Mouse (Mus musculus) gastrocnemius, postnatal 10 days (tissue): ENCODE results near the gene Ankrd13b. TPM values are rescaled to one million over a fixed set of nuclear protein-coding genes. Genes with fewer than 3 reads are reported as not detected.

Source experiments
- DNase-seq: peaks from one replicate; pipeline ENCODE4 v3.0.0; 2021; ENCODE audit warnings: mixed read lengths
- total RNA-seq, 2 experiments: library from RNA; stranded (reverse); gene quantifications; 2 replicates each; pipeline ENCODE4 v1.2.3; 2021

The Ankrd13b gene
- total RNA-seq, 2 experiments from 2014 or later, result 7.2 to 9.3 TPM

DNA sequence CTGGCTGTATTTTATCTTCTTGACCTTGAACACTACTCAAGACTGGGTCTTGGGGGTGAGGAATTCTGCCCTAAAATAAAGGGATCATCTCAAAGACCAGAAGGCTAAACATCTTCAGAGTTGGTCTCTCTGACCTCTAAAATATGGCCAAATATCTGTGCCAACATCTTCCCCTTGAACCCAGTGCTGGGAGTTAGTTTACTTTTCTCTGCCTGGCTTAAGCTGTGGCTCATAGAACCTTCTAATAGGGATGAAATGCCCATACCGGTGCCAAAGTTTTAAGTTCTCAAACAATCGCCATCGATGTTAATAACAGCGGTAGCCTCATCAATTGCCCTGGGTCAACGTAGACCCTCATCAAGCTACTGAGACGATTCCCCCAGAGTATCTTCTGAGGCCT, 27.6 kb downstream of the Ankrd13b start:
- DNase-seq, result no peak

DNA sequence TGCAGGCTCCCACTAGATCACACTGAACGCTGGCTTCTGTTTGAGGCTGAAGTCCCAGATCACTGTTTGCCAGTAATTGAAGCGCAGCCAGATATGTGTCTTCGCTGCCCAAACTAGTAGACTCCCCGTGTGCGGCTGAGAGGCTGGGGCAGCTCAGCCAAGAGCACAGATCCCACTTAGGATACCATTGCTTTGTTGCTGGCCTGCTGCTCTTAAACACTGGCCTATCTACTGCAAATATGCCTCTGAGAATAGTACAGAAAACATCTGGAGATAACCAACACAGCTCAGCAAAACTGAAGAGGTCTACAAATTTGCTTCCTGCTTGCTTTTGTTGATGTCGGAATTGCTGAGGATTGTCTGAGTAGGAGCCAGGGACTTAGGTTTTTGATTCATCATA, 32.6 kb downstream of the Ankrd13b start:
- DNase-seq, result peak; percentile 16

DNA sequence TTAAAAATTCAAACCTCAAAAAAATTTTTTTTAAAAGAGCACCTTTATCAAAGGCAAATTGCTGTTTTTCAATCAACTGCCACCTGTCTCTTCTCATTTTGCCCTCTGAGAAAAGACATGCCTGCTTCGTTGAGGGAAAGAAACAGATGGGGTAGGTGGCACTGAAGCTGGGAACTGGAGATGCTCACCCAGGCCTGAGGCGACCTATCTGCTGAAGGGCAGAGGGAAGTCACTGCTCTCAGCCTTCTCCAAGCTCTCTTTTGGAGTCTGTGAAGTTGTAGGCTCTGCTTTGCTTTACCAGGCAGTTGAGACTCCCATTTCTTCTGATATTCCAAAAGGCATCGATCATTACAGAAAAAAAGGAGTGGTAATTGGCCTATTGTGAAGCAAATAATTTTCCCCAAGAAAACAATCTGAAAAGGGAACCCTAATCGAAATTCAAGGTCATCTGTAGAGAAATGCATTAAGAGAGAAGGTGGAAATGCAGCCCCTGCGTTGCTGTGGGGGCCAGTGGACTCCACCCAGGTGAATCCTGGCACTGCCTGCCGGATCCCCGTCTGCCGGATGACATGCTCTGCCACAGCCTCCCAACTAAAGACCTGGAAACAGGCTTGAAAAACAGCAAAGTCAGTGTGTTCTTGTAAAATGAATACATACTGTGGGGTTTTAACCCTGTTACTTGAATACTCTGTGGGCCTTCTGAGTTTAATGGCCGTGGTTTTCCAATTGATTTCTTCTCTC, 33.5 kb downstream of the Ankrd13b start:
- no peak for DNase-seq

DNA sequence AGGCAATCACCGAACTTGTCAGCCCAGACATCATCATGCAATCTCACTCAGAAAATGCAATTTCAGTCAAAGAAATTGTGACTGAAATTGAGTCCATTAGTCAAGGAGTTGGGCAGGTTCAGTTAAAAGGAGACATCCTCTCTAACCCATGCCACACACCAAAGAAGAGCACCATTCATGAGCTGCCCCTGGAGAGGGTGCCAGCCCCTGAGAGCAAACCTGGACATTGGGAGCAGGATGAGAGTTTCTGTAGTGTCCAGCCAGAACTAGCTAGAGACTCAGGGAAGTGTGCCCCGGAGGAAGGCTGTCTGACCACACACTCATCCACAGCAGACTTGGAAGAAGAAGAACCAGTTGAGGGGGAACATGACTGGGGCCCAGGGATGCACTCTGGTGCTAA, 36.1 kb downstream of the Ankrd13b start:
- no peak for DNase-seq

DNA sequence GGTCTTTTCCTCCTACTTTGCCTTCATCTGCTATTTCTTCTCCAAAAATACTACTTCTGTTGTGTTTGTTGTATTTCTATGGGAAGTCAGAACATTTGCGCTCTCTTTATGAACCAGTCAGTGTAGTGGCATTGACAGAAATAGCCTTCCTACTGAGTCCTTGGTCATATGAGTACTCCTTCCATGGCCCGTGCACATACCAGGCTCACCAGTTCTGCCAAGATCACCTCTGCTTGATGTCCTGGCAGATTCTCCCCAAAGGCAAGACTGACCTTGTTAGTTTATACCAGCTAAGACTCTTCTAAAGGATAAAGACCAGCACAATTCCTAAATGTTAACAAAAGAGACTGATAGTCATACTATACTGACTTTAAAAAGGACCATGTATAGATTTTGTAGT, 37.8 kb downstream of the Ankrd13b start:
- no peak for DNase-seq

DNA sequence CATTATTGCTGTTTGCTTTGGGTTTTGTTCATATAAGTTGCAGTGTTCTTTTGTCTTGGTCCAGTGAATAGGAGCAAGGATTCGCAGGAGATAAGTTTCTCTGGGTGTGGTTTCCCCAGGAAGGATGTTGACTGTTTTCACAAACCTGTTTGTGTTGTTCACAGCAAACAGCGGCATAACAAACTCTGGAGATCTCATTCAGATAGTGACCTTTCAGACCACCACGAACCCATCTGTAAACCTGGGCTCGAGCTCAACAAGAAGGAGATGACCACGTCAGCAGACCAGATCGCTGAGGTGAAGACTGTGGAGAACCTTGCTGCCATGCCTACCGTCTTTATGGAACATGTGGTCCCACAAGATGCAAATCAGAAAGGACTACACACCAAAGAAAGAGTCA, 40.3 kb downstream of the Ankrd13b start:
- DNase-seq, result no peak

DNA sequence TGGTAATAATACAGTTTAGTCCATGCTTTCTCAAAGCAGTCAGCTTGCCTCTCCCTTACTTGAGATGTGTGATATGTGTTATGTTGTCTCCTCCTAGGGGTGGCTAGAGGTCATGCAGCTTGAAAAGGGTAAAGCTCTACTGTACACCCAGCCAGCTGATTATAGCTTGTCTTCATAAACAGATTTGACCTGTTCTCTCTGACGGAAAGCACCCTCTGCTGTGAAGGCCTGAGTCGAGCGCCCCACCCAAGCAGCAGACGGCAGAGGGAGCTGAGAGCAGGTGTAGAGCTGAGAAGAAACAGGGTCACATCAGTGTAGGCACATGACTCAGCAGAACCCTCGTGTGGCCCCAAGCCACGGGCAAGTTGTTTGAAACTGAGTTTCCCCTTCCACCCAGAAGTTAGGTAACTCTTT, 42.8 kb downstream of the Ankrd13b start:
- DNase-seq, result no peak

DNA sequence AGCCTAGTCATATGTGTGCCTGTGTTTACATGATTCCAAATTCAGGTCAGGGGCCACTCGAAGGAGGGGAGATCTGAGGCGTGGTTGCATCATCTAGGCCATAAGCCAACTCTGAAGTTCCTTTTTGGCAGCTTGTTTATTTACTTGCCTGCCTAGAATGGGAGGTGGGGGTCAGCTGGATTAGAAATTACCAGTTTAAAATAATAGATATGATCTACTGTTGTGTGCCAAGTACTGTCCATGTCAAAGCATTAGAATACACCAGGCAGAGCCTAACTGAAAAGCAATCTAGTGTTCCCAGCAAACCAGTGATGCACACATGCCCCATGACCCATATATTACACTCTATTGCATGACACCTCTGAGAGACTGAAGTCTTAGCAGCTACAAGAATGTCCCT, 44.5 kb downstream of the Ankrd13b start:
- DNase-seq, result no peak

DNA sequence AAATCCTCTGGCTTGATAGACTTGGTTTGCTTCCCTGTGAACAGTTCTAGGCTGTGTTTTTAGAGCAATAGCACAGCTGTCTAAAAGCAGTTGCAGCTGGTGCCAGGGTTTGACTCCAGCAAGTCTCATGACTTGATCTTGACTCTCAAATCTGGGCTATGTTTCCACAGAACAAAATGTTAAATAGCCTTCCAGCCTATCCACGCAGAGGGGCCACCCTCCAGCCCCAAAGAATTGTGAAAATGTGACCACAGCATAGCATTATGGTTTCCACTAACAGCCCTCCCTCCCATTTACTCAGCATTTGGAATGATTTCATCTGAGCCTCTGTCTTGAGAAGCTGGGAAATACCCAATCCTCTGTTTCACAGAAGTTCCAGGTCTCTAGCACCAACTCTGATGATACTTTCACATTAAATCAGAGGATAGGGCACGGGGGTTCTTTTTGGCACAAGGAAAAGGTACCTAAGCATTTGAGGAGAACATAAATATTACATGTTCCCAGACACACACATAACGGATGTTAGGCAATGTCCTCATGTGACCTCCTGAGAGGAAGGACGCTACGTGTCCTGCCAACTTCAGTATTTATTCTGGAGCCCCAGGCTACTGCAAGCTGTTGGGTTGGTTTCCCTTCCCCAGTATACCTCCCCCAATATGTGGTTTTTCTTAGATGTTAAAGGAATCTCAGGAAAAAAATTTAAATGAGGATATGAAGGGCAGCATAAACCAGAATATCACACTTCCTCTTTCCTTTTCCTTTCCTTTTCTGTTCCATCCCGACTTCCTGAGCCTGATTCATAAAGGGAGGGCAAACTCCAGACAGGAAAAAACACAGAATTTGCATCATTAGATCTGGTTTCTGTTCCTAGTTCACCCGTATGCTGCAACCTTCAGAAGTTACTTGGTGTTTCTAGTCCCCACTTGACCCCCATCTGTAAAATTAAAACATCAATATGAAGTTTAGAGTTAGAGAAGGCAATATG, 47.0 kb downstream of the Ankrd13b start:
- DNase-seq, result peak; percentile 39

DNA sequence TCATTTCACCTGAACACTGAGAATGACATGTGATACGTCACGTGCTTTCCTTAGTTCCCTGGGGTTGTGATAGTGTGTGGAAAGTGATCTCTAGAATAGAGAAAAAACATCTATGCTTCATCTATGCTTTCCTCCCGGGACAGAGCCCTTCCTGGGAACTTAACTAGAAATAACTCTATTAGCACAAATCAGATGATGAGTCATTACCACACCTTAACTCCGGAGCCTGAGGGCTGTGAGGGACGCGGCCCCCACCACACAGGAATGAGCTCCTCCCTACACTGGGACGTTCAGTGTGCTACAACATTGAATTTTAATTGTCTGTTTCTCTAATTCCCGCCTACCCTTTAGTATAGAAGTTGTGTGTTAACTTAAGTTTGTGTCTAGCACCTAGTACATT, 48.5 kb downstream of the Ankrd13b start:
- DNase-seq, result no peak

DNA sequence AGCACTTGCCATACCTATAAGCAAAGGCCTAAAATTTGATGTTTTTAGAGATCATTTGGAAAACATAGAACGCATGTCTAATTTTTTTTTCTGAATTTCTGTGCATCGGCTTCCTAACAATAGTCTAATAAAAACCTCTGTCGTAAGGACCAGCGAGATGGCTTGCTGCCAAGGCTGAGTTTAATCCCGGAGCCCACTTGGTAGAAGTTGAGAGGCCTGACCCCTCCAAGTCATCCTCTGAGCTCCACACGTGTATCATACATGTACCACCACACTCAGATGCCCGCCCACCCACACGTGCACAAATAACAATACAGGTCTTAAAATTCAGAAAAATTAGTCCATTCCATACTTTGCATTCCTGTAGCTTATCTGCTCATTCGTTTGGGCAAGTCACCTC, 49.4 kb downstream of the Ankrd13b start:
- DNase-seq, result no peak

DNA sequence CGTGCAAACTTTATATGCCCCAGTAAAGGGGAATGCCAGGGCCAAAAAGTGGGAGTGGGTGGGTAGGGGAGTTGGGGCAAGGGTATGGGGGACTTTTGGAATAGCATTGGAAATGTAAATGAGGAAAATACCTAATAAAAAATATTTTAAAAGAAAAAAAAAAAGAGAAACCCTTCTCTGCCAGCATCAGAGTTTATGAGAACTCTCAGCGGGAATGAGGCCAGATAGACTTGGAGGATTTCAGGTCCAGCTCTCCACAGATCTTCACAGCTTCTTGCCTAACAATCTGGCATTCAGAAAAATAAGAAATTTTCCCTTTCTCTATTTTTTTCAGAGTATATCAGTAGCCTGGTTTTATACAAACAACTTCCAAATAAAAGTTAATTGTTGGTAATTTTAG, 52.5 kb downstream of the Ankrd13b start:
- DNase-seq, result no peak

DNA sequence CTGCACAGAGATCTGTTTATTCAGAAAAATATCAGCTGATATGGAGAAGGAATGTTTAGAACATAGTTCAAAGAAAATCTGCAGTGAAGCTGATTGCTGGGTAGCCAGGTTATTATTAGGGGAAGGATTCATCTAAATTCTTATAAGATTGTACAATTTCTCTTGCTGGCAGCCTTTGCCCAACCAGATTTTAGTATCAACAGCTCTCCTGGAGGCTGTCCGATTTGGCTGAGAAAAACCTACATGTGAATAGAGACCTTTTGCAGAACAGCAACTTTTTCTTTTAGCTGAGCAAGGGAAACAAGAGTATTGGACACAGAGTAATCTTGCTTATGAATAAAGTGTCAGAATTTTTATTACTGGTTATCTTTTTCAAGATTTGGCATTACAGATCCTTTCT, 61.0 kb downstream of the Ankrd13b start:
- no peak for DNase-seq

DNA sequence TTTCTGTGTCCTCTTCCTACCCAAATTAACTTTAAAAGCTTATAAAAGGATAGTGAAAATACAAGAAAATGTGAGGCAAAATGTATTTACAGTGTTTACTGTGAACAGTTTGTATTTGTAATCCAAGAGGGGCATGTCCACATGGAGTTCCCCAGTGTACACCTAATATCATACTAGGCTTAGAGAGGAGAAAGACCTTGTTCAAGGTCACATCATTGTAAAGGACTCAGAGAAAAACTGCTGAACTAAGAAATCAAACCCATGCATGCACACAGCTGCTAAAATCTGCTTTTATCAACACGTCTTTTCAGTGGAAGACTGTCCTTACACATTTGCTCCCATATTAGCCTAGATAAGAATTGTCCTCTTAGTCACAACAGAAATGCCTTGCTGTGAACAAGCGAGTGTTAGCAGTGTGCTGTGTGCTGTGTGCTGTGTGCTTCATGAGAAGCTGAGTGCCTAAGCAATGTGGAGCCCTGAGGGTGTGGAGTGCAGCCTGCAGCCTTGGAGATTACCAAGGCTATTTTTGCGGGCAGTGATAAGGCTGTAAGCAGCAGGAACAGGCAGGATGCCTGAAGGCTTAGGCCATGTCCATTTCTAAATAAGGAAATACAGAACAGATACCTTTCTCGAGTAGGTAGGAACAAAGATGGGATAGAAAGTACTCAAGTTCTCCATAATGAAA, 66.2 kb downstream of the Ankrd13b start:
- DNase-seq, result no peak

Other genes starting within 250 kb of the Ankrd13b start
- 10 to 100 TPM; 61.7 to 67.7 TPM for gene Coro6, start 27.3 kb downstream of the Ankrd13b start, total RNA-seq
- 10 to 100 TPM; 31.5 to 39.9 TPM for gene Git1, start 3.9 kb upstream of the Ankrd13b start, total RNA-seq
- gene Abhd15, start 25.4 kb upstream of the Ankrd13b start, total RNA-seq, result under 1 TPM; 0.70 to 0.81 TPM
- gene Trp53i13, start 26.3 kb upstream of the Ankrd13b start, total RNA-seq, result 10 to 100 TPM in 1 of 2 experiments, 1 to 10 TPM in 1; 7.7 to 10.0 TPM
- gene Gm10392, start 29.5 kb upstream of the Ankrd13b start, total RNA-seq, result not detected
- 10 to 100 TPM; 39.7 to 43.7 TPM for gene Taok1, start 118.1 kb upstream of the Ankrd13b start, total RNA-seq
- 10 to 100 TPM; 43.0 to 57.7 TPM for gene Nufip2, start 196.5 kb upstream of the Ankrd13b start, total RNA-seq
- gene Cryba1, start 235.6 kb upstream of the Ankrd13b start, total RNA-seq, result not detected